Mouse (Mus musculus): ENCODE measurements around the gene Ksr1. TPM values are rescaled to one million over a fixed set of nuclear protein-coding genes. Genes with fewer than 3 reads are reported as not detected.
A peak's percentile ranks its signal among the peaks of the same experiment; 100 is the strongest.

Gene Ksr1
- total and polyA plus RNA-seq, 3 experiments, result 5.1 to 7.0 (median 6.7) TPM

- 89% methylated on average over 8 of the region's 8 CpGs for WGBS
- no peak overlapping the region for H3K27ac ChIP-seq
- intact Hi-C loops (cut with DNase I), result no loop called here
- no peak overlapping the region for H3K9ac ChIP-seq (ENCODE audit: low read depth, low read length)
- H3K79me2 ChIP-seq (replicated peaks; ENCODE audit: control insufficient read depth, insufficient read depth, low read length), result no peaks in the 10 kb centered on the region
- H3K4me1 ChIP-seq (ENCODE audit: control insufficient read depth, insufficient read depth, low read length), result peaks cover 18% of the 10 kb centered on the region
- H3K36me3 ChIP-seq (ENCODE audit: control insufficient read depth, insufficient read depth, low read length), result no peaks in the 10 kb centered on the region
- H3K4me3 ChIP-seq, result no peak overlapping the region
- TF ChIP-seq CTCF (IDR thresholded peaks at IDR 0.05), result no peak
- no peak for TF ChIP-seq EP300 (IDR thresholded peaks at IDR 0.05; ENCODE audit: insufficient read depth, low read depth, low read length)
- TF ChIP-seq POLR2A (IDR thresholded peaks at IDR 0.05; ENCODE audit: insufficient read depth, low read depth, low read length), result no peak
- DNase-seq, result no peak
- H3K27me3 ChIP-seq (ENCODE audit: control insufficient read depth, insufficient read depth, low read length), result no peaks in the 10 kb centered on the region
Measured at GRCm38 (mm10) chr11:79064311-79064710, 81.9 kb downstream of the Ksr1 start.

DNA sequence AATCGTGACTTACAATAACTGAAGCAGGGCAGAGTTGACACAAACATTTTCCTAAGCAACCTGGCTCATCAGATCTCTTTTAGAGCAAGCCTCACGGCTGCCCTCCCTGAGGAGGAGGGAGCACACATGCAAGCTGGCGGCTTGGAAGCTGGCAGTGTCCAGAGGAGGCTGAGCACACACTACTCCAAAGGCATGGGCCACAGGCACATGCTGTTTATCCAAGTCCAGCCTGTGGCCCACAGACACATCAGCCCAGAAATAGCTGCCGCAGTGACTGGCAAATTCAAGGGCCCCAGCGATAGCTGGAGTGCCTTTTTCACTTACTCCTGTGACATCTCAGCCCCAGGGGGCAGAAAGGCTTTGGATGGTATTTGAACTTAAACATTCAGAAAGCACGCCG is 82.6 kb downstream of the Ksr1 start:
- peak in 1 of 2 experiments; percentile 64 for DNase-seq
- Histone ChIP-seq H3K9ac (ENCODE audit: low read depth, low read length) (no peak overlapping the region), H3K4me3 (no peak overlapping the region), H3K36me3 (ENCODE audit: control insufficient read depth, insufficient read depth, low read length) (no peaks in the 10 kb centered on the region), H3K27ac (peak overlapping the region; percentile 30), H3K4me1 (ENCODE audit: control insufficient read depth, insufficient read depth, low read length) (peaks cover 18% of the 10 kb centered on the region), H3K27me3 (ENCODE audit: control insufficient read depth, insufficient read depth, low read length) (no peaks in the 10 kb centered on the region), H3K79me2 (replicated peaks; ENCODE audit: control insufficient read depth, insufficient read depth, low read length) (no peaks in the 10 kb centered on the region)
- WGBS, result 59% methylated on average over 7 of the region's 7 CpGs
- intact Hi-C loops (cut with DNase I), result no loop called here
- TF ChIP-seq CTCF (IDR thresholded peaks at IDR 0.05), result no peak
- TF ChIP-seq EP300 (IDR thresholded peaks at IDR 0.05; ENCODE audit: insufficient read depth, low read depth, low read length), result 0 out of 2 replicates have a peak, but pooled peaks have one; percentile 42

DNA sequence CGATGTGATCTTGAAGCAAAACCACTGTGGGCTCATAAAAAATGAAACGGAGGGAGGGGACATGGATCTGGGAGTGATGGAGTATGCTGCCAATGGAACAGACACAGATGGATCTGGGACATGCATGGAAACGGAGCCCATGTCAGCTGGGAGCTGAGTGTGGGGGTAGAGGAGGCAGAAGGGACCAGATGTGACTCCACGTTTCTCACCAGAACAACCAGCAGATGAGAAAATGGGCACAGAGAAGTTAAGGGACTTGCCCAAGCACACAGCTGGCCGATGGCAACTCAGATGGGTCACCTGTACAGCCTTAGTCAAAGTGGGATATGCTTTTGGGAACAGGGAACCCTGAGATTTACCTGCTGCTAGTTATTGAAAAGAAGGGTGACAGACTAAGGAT is 83.3 kb downstream of the Ksr1 start:
- no peak overlapping the region for H3K4me3 ChIP-seq
- H3K27me3 ChIP-seq (ENCODE audit: control insufficient read depth, insufficient read depth, low read length), result no peaks in the 10 kb centered on the region
- no peak overlapping the region for H3K9ac ChIP-seq (ENCODE audit: low read depth, low read length)
- TF ChIP-seq POLR2A (IDR thresholded peaks at IDR 0.05; ENCODE audit: insufficient read depth, low read depth, low read length) (no peak), EP300 (IDR thresholded peaks at IDR 0.05; ENCODE audit: insufficient read depth, low read depth, low read length) (no peak), CTCF (IDR thresholded peaks at IDR 0.05) (no peak)
- no peak overlapping the region for H3K27ac ChIP-seq
- H3K36me3 ChIP-seq (ENCODE audit: control insufficient read depth, insufficient read depth, low read length), result no peaks in the 10 kb centered on the region
- intact Hi-C loops (cut with DNase I), result no loop called here
- H3K79me2 ChIP-seq (replicated peaks; ENCODE audit: control insufficient read depth, insufficient read depth, low read length), result no peaks in the 10 kb centered on the region
- 78% methylated on average over 5 of the region's 5 CpGs for WGBS
- H3K4me1 ChIP-seq (ENCODE audit: control insufficient read depth, insufficient read depth, low read length), result peaks cover 22% of the 10 kb centered on the region
- no peak for DNase-seq

DNA sequence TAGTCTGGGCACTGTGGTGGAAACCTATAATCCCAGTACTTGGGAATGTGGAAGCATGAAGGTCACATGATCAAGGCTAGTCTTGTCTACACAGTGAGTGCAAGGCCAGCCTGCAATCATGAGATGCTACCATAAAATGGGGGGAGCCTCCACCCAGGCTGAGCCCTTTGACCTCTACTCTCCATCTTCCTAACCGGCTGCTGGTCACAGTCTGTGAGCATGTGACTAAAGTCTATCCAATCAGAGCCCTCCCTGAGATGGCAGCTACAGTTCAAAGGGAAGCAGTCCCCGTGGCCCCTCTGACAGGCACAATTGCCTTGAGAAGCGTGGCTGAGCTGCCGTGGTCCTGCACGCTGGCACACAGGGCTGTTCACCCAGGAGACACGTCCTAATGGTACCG is 84.4 kb downstream of the Ksr1 start:
- 93% methylated on average over 7 of the region's 7 CpGs for WGBS
- peaks cover 22% of the 10 kb centered on the region for H3K4me1 ChIP-seq (ENCODE audit: control insufficient read depth, insufficient read depth, low read length)
- no peak overlapping the region for H3K27ac ChIP-seq
- no peak overlapping the region for H3K9ac ChIP-seq (ENCODE audit: low read depth, low read length)
- H3K27me3 ChIP-seq (ENCODE audit: control insufficient read depth, insufficient read depth, low read length), result no peaks in the 10 kb centered on the region
- no peaks in the 10 kb centered on the region for H3K79me2 ChIP-seq (replicated peaks; ENCODE audit: control insufficient read depth, insufficient read depth, low read length)
- DNase-seq, result no peak
- TF ChIP-seq EP300 (IDR thresholded peaks at IDR 0.05; ENCODE audit: insufficient read depth, low read depth, low read length) (no peak), CTCF (IDR thresholded peaks at IDR 0.05) (no peak), POLR2A (IDR thresholded peaks at IDR 0.05; ENCODE audit: insufficient read depth, low read depth, low read length) (no peak)
- intact Hi-C loops (cut with DNase I), result no loop called here
- H3K4me3 ChIP-seq, result no peak overlapping the region
- H3K36me3 ChIP-seq (ENCODE audit: control insufficient read depth, insufficient read depth, low read length), result no peaks in the 10 kb centered on the region

- Histone ChIP-seq H3K79me2 (replicated peaks; ENCODE audit: control insufficient read depth, insufficient read depth, low read length) (no peaks in the 10 kb centered on the region), H3K36me3 (ENCODE audit: control insufficient read depth, insufficient read depth, low read length) (peaks cover 2% of the 10 kb centered on the region; the same call in 1 of the 2 replicates), H3K4me3 (no peak overlapping the region), H3K27me3 (ENCODE audit: control insufficient read depth, insufficient read depth, low read length) (no peaks in the 10 kb centered on the region), H3K9ac (ENCODE audit: low read depth, low read length) (no peak overlapping the region), H3K27ac (no peak overlapping the region; the same call in 1 of the 2 replicates), H3K4me1 (ENCODE audit: control insufficient read depth, insufficient read depth, low read length) (peaks cover 27% of the 10 kb centered on the region)
- DNase-seq, result no peak
- intact Hi-C loops (cut with DNase I), result no loop called here
- 36% methylated on average over 5 of the region's 5 CpGs for WGBS
- TF ChIP-seq POLR2A (IDR thresholded peaks at IDR 0.05; ENCODE audit: insufficient read depth, low read depth, low read length), result no peak
- TF ChIP-seq EP300 (IDR thresholded peaks at IDR 0.05; ENCODE audit: insufficient read depth, low read depth, low read length), result no peak
- no peak for TF ChIP-seq CTCF (IDR thresholded peaks at IDR 0.05)
Measured at GRCm38 (mm10) chr11:79059850-79060249, 86.4 kb downstream of the Ksr1 start.

DNA sequence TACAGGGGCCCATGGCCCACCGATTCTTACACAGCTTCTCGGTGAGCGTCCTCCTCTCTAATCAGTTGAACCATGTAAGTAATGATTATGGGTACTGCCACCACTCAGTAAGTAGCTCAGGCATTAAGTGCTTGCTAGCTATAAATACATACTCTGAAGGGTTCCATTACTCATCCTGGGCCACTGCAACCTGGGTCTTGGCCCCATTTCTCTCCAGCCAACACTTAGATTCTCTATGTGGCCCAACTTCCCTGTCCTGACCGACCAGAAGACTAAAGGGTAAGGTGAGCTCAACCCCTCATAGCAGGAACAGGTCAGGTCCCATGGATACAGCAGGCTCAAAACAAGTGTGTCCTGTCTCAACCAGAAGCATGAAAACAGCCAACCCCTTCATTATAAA is 87.1 kb downstream of the Ksr1 start:
- 75% methylated on average over 4 of the region's 4 CpGs for WGBS
- Histone ChIP-seq H3K27ac (no peak overlapping the region; the same call in 1 of the 2 replicates), H3K79me2 (replicated peaks; ENCODE audit: control insufficient read depth, insufficient read depth, low read length) (no peaks in the 10 kb centered on the region), H3K4me3 (no peak overlapping the region), H3K27me3 (ENCODE audit: control insufficient read depth, insufficient read depth, low read length) (no peaks in the 10 kb centered on the region), H3K36me3 (ENCODE audit: control insufficient read depth, insufficient read depth, low read length) (peaks cover 2% of the 10 kb centered on the region; the same call in 1 of the 2 replicates), H3K9ac (ENCODE audit: low read depth, low read length) (no peak overlapping the region), H3K4me1 (ENCODE audit: control insufficient read depth, insufficient read depth, low read length) (peaks cover 26% of the 10 kb centered on the region)
- intact Hi-C loops (cut with DNase I), result no loop called here
- TF ChIP-seq CTCF (IDR thresholded peaks at IDR 0.05) (no peak), EP300 (IDR thresholded peaks at IDR 0.05; ENCODE audit: insufficient read depth, low read depth, low read length) (no peak), POLR2A (IDR thresholded peaks at IDR 0.05; ENCODE audit: insufficient read depth, low read depth, low read length) (no peak)
- no peak for DNase-seq

Measured in heart, adult 2 months (tissue).